Mouse (Mus musculus): ENCODE measurements around the gene Cdk5r2. TPM values are rescaled to one million over a fixed set of nuclear protein-coding genes. Genes with fewer than 3 reads are reported as not detected.
A peak's percentile ranks its signal among the peaks of the same experiment; 100 is the strongest.
"Not testable (repeated sequence)": the region's sequence is repeated elsewhere in the genome, so short reads cannot be mapped to it uniquely, and the experiment has no call there.

Cdk5r2 gene
- polyA plus RNA-seq (2015; fragmentation: Nextera tagmentation; extraction: Ambion mirVana): 0.05 TPM in 1 of 2 replicates, not detected in the other

DNA sequence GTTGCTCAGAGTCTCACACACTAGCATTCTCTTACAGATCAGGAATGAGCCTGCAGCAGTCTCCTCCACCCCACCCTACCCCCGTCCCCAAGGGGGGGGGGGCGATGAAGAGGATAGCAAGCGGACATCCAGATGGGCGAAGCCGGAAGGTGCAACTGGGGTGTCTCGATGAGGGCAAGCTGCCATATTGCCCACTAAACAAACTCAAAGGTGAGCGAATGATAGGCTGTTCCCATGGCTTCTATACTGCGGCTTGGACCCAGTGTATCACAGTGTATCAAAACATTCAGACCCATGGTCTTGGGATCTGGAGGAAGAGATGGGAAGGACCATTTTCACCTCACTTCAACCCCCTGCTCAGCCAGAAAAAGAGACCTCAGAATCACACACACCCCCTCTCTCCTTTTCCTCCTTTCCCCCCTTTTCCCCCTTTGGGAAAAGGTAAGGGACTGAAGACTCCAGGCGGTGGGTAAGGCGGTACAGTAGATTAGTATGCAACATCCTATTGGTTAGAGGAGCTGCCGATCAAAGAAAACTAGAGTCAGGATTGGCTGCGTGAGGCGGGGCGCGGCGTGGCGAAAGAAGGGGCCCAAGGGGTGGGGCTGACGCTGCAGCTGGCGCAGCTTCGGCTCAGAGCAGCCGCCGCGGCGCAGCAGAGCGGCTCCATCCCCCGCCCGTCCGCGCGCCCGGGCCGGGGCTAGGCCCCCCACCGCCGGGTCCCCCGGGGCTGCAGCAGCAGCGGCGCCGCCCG, at the start of gene Cdk5r2:
Gene Cdk5r2 (plus strand): TSS at position 629 of the 751 bp plus-strand sequence.
- Histone ChIP-seq H3K36me3 (no peaks in the 10 kb centered on the region), H3K9me3 (replicated peaks) (no peaks in the 10 kb centered on the region), H3K27ac (no peak within 1 kb of the TSS), H3K4me3 (replicated peaks) (peak within 1 kb of the TSS; percentile 56), H3K4me1 (peaks cover 41% of the 10 kb centered on the region), H3K9ac (peak within 1 kb of the TSS; percentile 27; the same call in 1 of the 2 replicates), H3K27me3 (peaks cover 98% of the 10 kb centered on the region), H3K4me2 (peak within 1 kb of the TSS; percentile 94)
- WGBS: 4% methylated on average over 38 of the region's 39 CpGs
- ATAC-seq (replicated peaks; ENCODE audit: low FRiP score): peak; percentile 92

DNA sequence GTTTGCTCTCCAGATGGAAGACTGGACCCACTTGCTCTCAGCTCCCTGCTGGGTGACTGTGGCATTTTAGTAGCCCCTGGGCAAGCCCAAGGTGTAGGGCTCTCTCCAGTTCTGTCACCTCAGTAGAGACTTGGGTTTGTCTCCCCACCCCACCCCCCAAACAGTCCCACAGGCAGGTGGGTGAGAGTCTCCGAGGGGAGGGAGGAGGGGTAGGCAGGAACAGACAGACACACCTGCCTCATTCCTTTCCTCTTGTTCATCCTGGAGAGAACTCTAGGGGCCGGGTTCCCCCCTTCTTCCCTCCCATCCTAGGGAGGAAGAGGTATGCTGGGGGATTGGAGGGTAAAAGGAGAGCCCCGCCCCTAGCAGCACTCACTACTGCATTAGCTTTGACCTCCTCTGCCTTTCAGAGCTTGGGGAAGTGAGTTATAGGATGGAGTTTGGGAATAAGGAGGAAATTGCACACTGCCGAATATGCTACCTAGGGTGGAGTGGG, 49.3 kb upstream of the Cdk5r2 start:
- no peak overlapping the region for H3K27ac ChIP-seq
- H3K9me3 ChIP-seq (replicated peaks): no peaks in the 10 kb centered on the region
- H3K9ac ChIP-seq: no peak overlapping the region
- peaks cover 99% of the 10 kb centered on the region for H3K27me3 ChIP-seq
- no peak overlapping the region for H3K4me2 ChIP-seq
- H3K4me1 ChIP-seq: peaks cover 50% of the 10 kb centered on the region
- H3K36me3 ChIP-seq: no peaks in the 10 kb centered on the region
- no peak overlapping the region for H3K4me3 ChIP-seq (replicated peaks)
- WGBS: 16% methylated on average over 4 of the region's 4 CpGs
- no peak for ATAC-seq (replicated peaks; ENCODE audit: low FRiP score)

DNA sequence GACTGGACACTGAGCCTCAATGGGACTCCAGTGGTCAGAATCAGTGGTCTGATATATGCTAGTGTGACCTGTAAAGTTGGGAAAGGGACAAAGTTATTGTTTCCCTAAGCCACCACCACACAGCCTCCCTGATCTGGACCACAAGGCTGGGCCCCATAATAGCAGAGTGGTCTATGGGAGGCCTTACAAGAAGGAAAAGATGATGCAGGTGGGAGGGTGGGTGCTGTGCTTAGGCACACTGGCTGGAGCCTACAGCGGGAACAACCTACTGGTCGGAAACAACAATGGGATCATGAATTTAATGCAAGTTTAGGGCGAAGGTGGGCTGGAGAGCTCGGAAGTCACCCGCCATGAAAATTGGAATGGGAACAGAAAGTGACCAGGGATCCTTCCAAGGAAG, 48.9 kb upstream of the Cdk5r2 start:
- H3K27me3 ChIP-seq: peaks cover 97% of the 10 kb centered on the region
- peaks cover 46% of the 10 kb centered on the region for H3K4me1 ChIP-seq
- H3K27ac ChIP-seq: no peak overlapping the region
- no peak overlapping the region for H3K4me2 ChIP-seq
- ATAC-seq (replicated peaks; ENCODE audit: low FRiP score): no peak
- no peaks in the 10 kb centered on the region for H3K36me3 ChIP-seq
- H3K9me3 ChIP-seq (replicated peaks): no peaks in the 10 kb centered on the region
- H3K9ac ChIP-seq: no peak overlapping the region
- WGBS: 19% methylated on average over 5 of the region's 5 CpGs
- no peak overlapping the region for H3K4me3 ChIP-seq (replicated peaks)

DNA sequence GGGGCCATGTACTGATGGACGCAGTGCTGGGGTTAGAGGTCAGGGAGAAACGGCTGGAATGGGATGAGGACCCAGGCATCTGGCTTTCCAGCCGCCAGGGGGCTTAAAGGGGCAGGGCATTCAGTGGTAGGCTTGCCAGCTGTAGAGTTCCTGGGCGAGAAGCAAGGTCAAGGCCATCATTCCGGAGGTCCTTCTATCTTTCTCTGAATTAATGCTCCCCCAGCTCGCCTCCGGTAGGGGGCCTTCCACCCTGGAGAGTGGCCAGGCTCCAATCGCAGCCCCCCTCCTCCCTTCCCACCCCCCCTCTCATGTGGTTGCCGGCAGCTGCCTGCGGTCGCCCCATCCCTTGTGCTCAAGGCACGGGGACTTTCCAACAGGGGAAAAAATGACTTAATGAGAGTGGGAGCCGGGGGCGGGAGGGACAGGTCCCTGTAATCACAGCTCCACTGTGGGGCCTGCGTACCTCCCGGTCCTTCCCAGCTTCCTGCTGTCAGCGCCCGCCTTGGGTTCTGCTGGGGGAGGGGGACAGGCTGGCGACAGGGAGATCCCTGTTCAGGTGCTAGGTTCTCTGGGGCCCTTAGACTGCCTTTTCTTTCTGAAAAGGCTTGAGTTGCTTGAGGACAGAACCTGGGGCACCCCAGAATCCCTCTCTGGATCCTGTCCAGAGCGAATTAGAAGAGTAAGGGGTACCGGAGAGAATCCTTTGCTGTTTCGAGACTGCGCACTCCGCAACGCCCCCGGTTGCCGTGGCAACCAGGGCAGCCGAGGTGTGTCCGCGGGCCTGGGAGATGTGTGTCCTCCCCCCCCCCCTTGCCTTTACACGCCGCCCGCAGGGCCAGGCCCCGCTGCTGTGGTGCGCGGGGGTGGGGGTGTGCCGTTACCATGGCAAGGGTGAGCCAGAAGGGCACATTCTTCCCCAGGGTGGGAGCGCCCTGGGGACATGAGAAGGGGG, 48.1 kb upstream of the Cdk5r2 start:
- Histone ChIP-seq H3K27me3 (peaks cover 98% of the 10 kb centered on the region), H3K4me1 (peaks cover 44% of the 10 kb centered on the region), H3K4me2 (peak overlapping the region; percentile 57), H3K4me3 (replicated peaks) (peak overlapping the region; percentile 28), H3K27ac (no peak overlapping the region), H3K36me3 (no peaks in the 10 kb centered on the region), H3K9ac (0 out of 2 replicates have a peak overlapping the region, but pooled peaks have one; percentile 12), H3K9me3 (replicated peaks) (no peaks in the 10 kb centered on the region)
- under 1% methylated on average over 38 of the region's 38 CpGs for WGBS
- ATAC-seq (replicated peaks; ENCODE audit: low FRiP score): no peak

DNA sequence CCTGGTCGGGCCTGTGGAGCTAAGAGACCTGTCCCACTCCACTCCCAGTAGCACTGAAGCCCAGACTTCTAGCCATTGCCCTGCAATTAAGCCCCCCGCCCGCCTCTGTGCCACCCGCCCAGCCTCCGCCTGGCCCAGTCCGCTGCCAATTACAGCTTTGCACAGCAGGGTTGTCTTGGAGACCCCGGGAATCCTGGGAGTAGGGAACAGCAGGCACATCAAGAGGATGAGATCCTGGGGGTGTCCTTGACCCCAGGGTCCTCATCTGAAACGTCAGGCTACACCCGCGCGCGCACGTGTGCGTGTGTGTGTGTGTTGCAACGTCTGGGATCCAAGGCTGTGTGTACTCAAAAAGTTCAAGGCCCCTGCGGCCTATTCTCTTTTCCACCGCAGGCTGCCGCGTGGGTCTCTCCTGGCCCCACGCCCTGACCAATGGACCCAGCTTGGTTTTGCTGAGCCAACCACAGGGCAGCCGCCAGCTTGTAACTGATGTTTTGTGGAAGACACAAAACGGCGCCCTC, 47.1 kb upstream of the Cdk5r2 start:
- no peaks in the 10 kb centered on the region for H3K9me3 ChIP-seq (replicated peaks)
- H3K4me1 ChIP-seq: peaks cover 43% of the 10 kb centered on the region
- peak overlapping the region; percentile 34; the same call in 1 of the 2 replicates for H3K4me3 ChIP-seq (replicated peaks)
- H3K9ac ChIP-seq: no peak overlapping the region
- no peak overlapping the region for H3K27ac ChIP-seq
- no peaks in the 10 kb centered on the region for H3K36me3 ChIP-seq
- H3K4me2 ChIP-seq: peak overlapping the region; percentile 57
- 5% methylated on average over 23 of the region's 23 CpGs for WGBS
- ATAC-seq (replicated peaks; ENCODE audit: low FRiP score): peak; percentile 22
- peaks cover 94% of the 10 kb centered on the region for H3K27me3 ChIP-seq

DNA sequence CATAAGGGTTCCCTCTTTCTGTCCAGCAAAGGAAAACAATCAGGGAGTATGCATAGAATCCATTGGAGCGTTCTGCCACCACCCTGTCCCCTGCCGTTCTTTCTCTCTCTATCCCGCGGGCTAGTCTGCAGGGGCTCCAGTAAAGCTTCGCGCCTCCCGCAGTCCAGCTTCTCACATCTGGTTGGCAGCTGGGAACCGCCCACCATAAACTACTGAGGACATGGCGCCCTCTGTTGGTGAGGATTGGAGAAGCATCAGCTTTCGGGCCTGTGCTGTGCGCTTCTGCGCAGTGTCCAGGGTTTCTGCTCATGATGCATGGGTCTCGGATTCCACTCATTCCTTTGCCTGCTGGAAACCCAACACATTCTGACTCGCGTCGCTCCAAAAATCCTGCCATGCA, 46.7 kb upstream of the Cdk5r2 start:
- H3K4me2 ChIP-seq: peak overlapping the region; percentile 57
- 1% methylated on average over 16 of the region's 16 CpGs for WGBS
- no peak overlapping the region for H3K9ac ChIP-seq
- peak overlapping the region; percentile 34 for H3K4me3 ChIP-seq (replicated peaks)
- H3K4me1 ChIP-seq: peaks cover 38% of the 10 kb centered on the region
- no peak overlapping the region for H3K27ac ChIP-seq
- H3K36me3 ChIP-seq: no peaks in the 10 kb centered on the region
- no peaks in the 10 kb centered on the region for H3K9me3 ChIP-seq (replicated peaks)
- H3K27me3 ChIP-seq: peaks cover 90% of the 10 kb centered on the region
- ATAC-seq (replicated peaks; ENCODE audit: low FRiP score): peak; percentile 84

DNA sequence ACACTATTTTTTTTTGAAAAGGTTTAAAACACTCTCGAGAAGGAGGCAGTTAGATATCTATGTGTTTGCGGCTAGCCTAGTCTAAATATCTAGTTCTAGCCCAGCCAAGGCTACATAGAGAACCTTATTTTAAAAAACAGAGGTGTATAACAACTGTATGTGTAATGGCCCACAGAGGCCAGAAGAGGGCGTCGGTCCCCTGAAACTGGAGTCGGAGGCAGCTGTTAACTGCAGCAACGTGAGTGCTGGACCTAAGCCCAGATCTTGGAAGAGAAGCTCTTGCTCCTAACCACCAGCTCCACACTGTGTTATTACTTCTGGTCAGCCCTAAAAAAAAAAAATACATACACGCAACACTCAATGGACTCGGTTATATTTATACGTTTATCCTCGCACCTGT, 45.7 kb upstream of the Cdk5r2 start:
- Histone ChIP-seq H3K9ac (no peak overlapping the region), H3K27ac (no peak overlapping the region), H3K9me3 (replicated peaks) (no peaks in the 10 kb centered on the region), H3K4me1 (peaks cover 30% of the 10 kb centered on the region), H3K27me3 (peaks cover 88% of the 10 kb centered on the region), H3K36me3 (no peaks in the 10 kb centered on the region), H3K4me2 (no peak overlapping the region), H3K4me3 (replicated peaks) (no peak overlapping the region)
- 53% methylated on average over 10 of the region's 10 CpGs for WGBS
- no peak for ATAC-seq (replicated peaks; ENCODE audit: low FRiP score)

DNA sequence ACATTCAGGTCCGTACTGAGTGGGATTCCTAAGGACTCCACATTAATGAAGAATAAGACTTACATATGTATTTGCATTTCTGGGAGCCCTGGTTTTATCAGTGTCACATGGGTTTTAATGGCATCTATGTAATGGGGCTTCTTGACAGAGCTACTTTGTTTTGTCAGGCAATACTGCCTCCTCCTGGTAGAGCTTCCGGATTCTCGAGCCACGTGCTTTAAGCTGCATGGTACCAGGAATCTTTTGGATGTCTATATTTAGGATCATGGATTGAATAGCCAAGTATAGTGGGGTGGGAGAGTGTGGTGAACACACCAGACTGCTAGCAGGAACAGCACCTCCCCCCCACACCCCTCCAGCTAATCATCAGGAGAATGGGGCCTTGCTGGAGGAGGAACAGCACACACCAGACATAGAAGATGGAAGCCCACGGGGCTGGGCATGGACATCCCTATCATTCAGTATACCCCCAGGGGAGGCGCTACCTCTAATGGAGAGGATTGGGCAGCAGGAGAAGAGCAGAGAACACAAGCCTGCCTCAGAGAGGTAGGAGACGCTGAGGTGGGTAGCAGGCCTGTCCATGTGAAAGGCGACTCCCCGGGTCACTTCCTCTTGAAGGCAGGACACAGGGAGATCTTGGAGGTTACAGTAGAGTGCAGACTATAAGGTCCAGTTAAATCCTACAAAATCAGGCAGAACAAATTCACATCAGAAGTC, 39.6 kb upstream of the Cdk5r2 start:
- Histone ChIP-seq H3K4me3 (replicated peaks) (no peak overlapping the region), H3K27me3 (peaks cover 27% of the 10 kb centered on the region), H3K9me3 (replicated peaks) (no peaks in the 10 kb centered on the region), H3K4me1 (peaks cover 9% of the 10 kb centered on the region; the same call in 1 of the 2 replicates), H3K4me2 (no peak overlapping the region), H3K36me3 (no peaks in the 10 kb centered on the region), H3K27ac (no peak overlapping the region), H3K9ac (no peak overlapping the region)
- 73% methylated on average over 9 of the region's 9 CpGs for WGBS
- no peak for ATAC-seq (replicated peaks; ENCODE audit: low FRiP score)

DNA sequence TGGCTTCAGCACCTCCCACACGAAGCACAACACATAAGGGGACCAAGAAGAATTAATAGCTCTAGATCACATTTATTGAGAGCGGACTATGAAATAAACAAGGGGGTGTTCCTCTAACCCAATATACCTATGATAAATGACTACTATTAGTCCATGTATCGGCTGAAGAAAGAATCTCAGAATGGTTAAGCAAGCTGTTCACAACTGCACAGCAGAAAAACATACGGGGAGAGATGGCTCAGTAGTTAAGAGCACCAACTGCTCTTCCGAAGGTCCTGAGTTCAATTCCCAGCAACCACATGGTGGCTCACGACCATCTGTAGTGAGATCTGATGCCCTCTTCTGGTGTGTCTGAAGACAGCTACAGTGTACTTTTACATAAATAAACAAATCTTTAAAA, 38.8 kb upstream of the Cdk5r2 start:
- 76% methylated on average over 6 of the region's 6 CpGs for WGBS
- not testable (repeated sequence) for H3K27ac ChIP-seq; H3K36me3 ChIP-seq; ATAC-seq (replicated peaks; ENCODE audit: low FRiP score); H3K9me3 ChIP-seq (replicated peaks); H3K4me2 ChIP-seq; H3K4me3 ChIP-seq (replicated peaks); H3K4me1 ChIP-seq; H3K9ac ChIP-seq
- peaks cover 21% of the 10 kb centered on the region for H3K27me3 ChIP-seq

DNA sequence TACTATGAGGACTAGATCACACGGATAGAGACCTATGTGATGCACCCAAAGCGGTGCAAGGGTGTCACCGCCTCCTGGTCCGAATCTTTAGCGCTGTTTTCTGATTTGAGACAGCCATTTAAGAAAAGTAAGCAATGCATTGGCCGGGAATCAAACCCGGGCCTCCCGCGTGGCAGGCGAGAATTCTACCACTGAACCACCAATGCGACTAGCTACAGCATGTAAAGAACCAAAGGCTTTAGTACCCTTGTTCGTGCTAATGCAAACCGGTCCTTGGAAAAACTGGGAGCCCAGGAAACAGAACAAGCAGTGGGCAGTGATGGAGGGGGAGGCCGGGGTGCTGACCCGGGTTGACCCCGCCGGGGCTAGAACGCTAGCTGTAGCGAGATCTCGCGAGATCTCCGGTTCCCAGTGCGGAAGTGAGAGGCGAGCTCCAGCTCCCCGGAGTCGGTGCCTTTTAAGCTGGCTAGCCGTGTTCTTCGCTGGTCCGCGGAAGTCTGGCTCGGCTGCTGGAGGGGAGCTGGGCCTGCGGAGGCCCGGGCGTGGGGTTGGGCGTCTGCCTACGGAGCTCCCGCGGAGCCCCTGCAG, 38.0 kb upstream of the Cdk5r2 start:
- Histone ChIP-seq H3K9ac (peak overlapping the region; percentile 68), H3K4me3 (replicated peaks) (peak overlapping the region; percentile 63), H3K27ac (peak overlapping the region; percentile 92), H3K4me1 (peaks cover 9% of the 10 kb centered on the region; the same call in 1 of the 2 replicates), H3K36me3 (no peaks in the 10 kb centered on the region), H3K9me3 (replicated peaks) (no peaks in the 10 kb centered on the region), H3K4me2 (peak overlapping the region; percentile 66), H3K27me3 (peaks cover 13% of the 10 kb centered on the region)
- 6% methylated on average over 38 of the region's 38 CpGs for WGBS
- ATAC-seq (replicated peaks; ENCODE audit: low FRiP score): peak; percentile 87

DNA sequence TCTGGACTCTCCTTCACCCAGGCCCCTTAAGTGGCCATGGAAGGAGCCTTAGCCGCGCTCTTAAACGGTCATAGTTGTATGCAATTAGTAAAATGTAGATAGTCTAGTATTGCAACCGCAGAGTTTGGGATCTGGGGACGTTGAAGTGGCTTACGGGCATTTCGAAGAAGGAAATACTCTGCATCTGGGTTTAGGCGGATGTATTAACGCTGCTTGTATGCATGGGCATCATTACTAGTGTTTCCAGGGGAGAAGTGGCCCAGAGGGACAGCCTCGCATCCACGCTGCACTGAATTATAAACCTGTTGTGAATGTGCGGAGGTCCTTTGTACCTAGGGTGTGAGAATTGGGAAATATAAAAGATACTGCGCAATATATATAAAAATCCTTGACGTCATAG, 37.5 kb upstream of the Cdk5r2 start:
- peak overlapping the region; percentile 66 for H3K4me2 ChIP-seq
- H3K27me3 ChIP-seq: peaks cover 8% of the 10 kb centered on the region; the same call in 1 of the 2 replicates
- H3K36me3 ChIP-seq: no peaks in the 10 kb centered on the region
- ATAC-seq (replicated peaks; ENCODE audit: low FRiP score): peak; percentile 54
- H3K4me1 ChIP-seq: peaks cover 9% of the 10 kb centered on the region; the same call in 1 of the 2 replicates
- 12% methylated on average over 14 of the region's 14 CpGs for WGBS
- peak overlapping the region; percentile 63 for H3K4me3 ChIP-seq (replicated peaks)
- H3K9me3 ChIP-seq (replicated peaks): no peaks in the 10 kb centered on the region
- peak overlapping the region; percentile 92 for H3K27ac ChIP-seq
- peak overlapping the region; percentile 68 for H3K9ac ChIP-seq

Measured in kidney, embryonic 15.5 days (tissue).